Mouse (Mus musculus) thymus, postnatal 0 days (tissue): ENCODE measurements around the gene Slc28a3. TPM values are rescaled to one million over a fixed set of nuclear protein-coding genes. Genes with fewer than 3 reads are reported as not detected.

ENCODE experiments used
- DNase-seq: peaks from one replicate; pipeline ENCODE4 v3.0.0-alpha.2; 2015; ENCODE audit warnings: low spot score
- polyA plus RNA-seq: library from polyadenylated mRNA; unstranded; fragments of >200 nt; fragmentation: Nextera tagmentation; extraction: Ambion mirVana; gene quantifications from 2 replicates; pipeline ENCODE4 v1.2.1, GENCODE M21; 2015

The Slc28a3 gene
- 0.03 and 0.05 TPM in 2 replicates for polyA plus RNA-seq

- no peak for DNase-seq
Measured at GRCm38 (mm10) chr13:58610716-58611115, at the start of gene Slc28a3. Slc28a3 (minus strand) TSS chr13:58610877.

- no peak for DNase-seq
Measured at GRCm38 (mm10) chr13:58657987-58658386, 47.3 kb upstream of the Slc28a3 start.

GRCm38 (mm10) chr13:58656885-58657284 is 46.2 kb upstream of the Slc28a3 start:
- DNase-seq: no peak

DNA sequence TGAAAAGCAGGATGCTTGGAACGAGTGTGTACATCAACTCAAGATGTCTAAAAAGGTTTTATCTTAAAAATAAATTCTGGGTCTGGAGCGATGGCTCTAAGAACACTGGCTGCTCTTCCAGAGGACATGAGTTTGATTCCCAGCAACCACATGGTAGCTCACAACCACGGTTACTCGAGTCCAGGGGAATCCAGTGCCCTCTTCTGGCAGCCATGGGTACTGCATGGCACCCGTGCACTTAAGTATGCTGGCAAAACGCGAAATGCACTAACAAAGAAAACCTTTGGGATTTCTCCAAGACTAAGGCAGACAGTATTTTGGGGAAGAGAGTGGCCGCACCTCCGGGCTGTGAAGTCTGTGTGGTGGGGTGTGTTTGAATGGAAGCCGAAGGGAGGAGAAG is 44.9 kb upstream of the Slc28a3 start:
- no peak for DNase-seq

DNA sequence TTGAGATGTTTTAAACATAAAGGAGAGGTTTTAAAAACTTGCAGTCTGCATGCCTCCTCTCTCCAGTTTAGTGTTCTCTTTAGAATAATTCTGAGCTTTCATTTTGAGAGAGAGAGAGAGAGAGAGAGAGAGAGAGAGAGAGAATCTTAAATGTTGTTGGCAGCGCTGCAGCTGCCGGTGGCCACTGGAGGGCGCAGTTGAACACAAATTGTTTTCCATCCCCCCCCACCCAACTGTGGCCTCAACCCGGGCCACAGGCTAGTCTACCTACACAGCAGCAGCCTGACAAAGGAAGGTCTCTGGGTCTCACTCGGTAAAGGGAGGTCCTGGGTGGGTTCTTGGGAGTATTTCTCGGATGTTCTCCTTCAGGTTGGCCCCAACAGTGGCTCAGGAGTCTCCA is 29.7 kb upstream of the Slc28a3 start:
- DNase-seq: peak; percentile 6

- no peak for DNase-seq
Measured at GRCm38 (mm10) chr13:58638950-58639349, 28.3 kb upstream of the Slc28a3 start.

DNA sequence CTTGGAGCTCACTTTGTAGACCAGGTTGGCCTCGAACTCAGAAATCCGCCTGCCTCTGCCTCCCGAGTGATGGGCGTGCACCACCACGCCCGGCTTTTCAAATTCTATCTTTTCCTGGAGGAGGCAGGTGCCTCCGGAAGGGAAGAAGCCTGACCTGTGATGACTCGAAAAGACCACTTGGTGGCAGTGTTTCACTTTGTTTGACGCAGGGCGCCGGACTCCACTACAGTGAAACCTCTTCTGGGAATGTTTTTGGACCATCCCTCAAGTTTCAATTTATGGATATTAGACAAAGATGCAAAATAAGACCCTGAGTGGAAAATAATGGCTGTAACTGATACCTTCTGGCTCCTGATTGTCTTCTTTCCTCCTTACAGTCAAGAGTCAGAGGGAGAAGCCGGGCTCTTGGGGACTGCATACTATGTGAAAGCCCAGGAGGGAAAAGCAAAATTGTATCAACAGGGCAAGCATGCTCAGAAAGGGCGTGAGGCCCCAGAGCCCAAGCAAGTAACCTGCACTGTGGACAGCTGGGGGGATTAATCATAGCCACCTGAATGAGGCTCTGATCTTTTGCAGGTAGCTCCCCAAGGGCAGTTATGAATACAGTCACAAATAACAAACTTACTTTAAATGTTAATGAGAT is 26.8 kb upstream of the Slc28a3 start:
- peak; percentile 51 for DNase-seq

GRCm38 (mm10) chr13:58633887-58634286 is 23.2 kb upstream of the Slc28a3 start:
- no peak for DNase-seq

DNA sequence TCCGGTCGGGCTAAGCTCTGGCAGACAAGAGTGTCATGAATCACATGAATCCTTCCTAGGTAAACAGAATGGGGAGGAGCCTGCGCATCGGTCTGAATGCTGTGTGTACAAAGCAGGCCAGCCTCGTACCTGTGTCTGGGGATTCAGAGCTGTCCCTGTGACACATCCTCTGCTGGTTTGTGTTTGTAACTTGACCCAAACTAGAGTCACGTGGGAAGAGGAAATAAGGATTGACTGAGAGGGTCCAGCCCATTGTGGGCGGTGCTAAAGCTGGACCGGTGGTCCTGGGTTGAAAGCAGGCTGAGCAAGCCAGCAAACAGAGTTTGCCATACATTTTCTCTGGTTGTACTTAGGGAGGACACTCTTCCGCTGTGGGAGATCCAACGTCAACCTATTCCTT is 20.1 kb upstream of the Slc28a3 start:
- no peak for DNase-seq

DNA sequence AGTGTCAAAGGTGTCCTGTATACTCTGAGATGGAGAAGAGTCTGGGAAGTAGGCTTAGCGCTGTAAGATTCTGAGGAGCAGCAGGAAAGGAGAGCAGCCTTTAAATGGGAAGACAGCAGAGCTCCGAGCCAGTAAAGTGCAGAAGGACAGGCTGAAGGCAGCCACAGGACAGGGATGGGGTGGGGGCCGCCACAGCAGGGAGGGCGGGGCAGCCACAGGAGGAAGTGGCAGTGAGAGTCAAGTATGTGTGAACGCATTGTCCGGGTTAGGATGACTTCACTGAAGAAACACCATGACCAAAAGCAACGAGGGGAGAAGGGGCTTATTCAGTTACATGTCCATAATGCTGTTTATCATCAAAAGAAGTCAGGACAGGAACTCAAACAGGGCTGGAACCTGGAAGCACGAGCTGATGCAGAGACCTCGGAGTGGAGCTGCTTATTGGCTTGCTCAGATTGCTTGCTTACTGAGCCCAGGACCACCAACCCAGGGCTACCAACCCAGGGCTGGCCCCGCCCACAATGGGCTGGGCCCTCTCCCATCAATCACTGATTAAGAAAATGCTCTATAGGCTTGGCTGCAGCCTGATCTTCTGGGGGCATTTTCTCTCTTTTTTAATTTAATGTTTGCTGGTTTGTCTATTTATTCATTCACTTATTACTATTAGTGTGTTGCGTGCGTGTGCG is 18.8 kb upstream of the Slc28a3 start:
- DNase-seq: no peak

- DNase-seq: no peak
Measured at GRCm38 (mm10) chr13:58622647-58623046, 12.0 kb upstream of the Slc28a3 start.

DNA sequence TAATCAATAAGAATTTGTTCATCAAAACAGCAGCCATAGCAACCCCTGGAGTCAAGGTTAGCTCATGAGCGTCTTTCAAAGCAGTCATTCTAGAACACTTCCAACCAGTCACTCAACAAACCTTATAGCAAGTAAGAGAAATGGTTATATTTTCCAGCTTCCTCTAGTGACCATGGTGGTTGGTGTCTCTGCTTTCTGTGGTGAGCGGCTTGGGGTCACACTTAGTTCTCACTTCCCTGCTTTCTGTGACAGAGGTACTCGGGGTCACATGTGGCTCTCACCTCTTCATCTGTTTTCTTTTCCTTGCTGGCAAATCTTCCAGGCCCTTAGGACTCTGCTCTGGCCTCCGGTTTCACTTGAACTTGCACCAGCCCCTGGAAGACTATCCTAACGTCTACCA is 8.6 kb upstream of the Slc28a3 start:
- no peak for DNase-seq

DNA sequence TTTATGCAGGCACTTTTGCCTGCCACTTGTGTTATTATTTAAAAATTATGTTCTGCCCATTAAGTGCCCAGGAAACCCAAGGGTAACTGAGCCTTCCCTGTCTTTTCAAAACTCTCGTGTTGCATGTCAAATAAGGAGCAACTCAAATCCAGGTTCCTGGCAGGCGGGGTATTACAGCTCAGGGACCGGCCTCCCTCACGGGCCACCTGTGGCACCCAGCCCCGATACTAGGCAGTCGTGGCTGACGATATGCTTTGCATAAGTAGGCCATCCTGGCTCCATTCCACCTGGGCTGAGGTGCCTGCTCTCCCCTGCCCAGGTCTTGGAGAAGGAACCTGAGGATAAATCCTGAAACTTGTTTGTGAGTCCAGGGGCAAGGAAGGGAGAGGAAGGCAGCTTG is 618 bp downstream of the Slc28a3 start:
- no peak for DNase-seq

- no peak for DNase-seq
Measured at GRCm38 (mm10) chr13:58601201-58601855, 9.3 kb downstream of the Slc28a3 start.

- no peak for DNase-seq
Measured at GRCm38 (mm10) chr13:58598578-58598977, 12.1 kb downstream of the Slc28a3 start.

DNA sequence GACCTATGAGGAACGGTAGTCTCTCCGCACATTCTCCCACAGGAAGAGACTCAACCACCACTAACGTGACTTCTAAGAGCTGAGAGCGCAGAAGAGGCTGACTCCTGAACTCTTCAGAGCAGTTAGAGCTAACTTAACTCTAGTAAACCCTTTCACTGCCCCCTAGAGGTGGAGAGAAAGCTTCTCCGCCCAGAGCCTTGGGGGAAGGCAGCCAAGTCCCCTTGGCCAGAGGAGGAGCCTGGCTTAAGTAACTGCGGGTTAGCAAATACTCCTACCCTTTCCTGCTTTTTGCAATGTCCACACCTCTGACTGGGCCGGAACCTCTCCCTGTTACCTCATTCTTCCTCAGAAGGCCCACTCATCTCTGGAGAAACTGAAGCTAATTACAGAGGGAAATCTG is 17.5 kb downstream of the Slc28a3 start:
- peak; percentile 33 for DNase-seq

- no peak for DNase-seq
Measured at GRCm38 (mm10) chr13:58591912-58592311, 18.8 kb downstream of the Slc28a3 start.

DNA sequence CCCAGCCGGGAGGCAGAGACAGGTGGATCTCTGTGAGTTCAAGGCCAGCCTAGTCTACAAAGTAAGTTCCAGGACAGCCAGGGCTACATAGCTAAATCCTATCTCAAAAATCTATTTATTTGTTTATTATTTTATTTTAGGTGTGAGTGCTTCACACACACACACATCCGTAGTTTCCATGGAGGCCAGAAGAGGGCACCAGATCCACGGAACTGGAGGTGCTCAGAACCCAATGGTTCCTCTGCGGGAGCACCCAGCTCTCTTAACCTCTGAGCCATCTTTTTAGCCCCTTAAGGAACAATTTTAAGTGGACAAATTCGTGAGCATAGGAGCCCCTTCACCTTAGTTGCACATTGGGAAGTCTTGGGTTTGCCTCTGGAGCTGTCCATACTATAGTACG is 20.0 kb downstream of the Slc28a3 start:
- DNase-seq: peak; percentile 10

DNA sequence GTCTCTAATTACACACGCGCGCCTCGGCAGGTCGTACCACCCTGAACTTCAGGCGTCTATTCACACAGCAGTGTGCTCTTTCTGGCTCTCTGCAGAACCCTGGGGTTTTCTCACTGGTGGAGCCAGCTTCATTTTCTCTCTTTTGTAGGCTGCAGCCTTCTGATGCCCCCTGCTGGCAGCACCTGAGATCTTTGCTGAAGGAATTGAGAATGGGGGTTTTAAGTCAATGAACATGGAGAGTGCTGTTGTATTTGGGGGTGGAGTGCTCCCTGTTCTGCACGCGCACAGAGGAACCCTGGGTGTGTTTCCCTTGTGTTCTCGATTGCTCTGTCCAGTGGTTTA is 21.2 kb downstream of the Slc28a3 start:
- peak; percentile 66 for DNase-seq

GRCm38 (mm10) chr13:58588655-58589516 is 21.8 kb downstream of the Slc28a3 start:
- no peak for DNase-seq

DNA sequence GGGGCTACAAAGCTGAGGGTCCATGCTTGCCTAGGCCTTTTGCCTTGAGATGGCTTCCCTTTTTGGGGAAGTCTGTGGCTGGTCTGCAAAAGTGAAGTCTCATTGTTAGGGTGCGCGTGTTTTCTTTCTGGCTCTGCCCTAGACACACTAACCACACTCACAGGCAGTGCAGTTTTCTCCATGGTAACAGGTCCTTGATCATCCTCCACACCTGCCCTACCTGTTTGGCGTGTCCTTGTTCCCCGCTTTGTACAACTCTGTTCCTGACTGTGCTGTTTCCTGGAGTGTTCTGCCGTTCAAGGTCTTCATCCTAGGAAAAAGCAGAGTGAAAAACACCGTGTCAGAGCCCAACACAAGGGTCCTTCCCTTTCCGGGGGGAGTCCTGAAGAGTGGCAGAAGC is 22.7 kb downstream of the Slc28a3 start:
- DNase-seq: no peak

DNA sequence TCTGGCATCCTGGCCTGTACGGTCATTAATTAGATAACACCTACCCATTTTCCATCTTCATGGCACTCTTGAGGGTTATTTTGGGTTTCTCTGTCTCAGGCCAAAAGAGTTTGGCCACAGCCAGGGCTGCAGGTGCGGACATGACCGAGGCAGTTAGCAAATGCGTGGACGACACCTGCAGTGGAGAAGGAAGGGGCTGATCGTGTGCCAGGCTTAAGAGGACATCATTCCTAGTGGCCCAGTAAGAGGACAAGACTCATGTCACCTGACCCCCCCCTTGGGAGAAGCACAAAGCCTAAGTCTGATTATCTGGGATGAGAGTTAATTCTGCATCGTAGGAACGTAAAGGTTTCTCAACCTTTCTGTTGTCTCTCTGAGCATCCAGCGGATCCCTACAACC is 44.5 kb downstream of the Slc28a3 start:
- DNase-seq: no peak
